Mouse (Mus musculus): ENCODE data around the gene Klhdc2. TPM values are rescaled to one million over a fixed set of nuclear protein-coding genes. Genes with fewer than 3 reads are reported as not detected.

The Klhdc2 gene
- 68.6 and 76.9 TPM in 2 replicates for polyA plus RNA-seq (2015; fragmentation: Nextera tagmentation; extraction: Ambion mirVana)

- WGBS (ENCODE audit: insufficient replicate concordance), result under 1% methylated on average over 93 of the region's 98 CpGs
- no peaks in the 10 kb centered on the region for H3K27me3 ChIP-seq (ENCODE audit: control insufficient read depth, insufficient read depth, low read depth, low read length)
- no peaks in the 10 kb centered on the region for H3K9me3 ChIP-seq (replicated peaks; ENCODE audit: control insufficient read depth, low read length)
- H3K4me1 ChIP-seq (ENCODE audit: control insufficient read depth, low read depth, low read length), result peaks cover 50% of the 10 kb centered on the region
- H3K27ac ChIP-seq (ENCODE audit: low read length), result peak within 1 kb of the TSS; percentile 97
- peak; percentile 68 for ATAC-seq (ENCODE audit: low read depth)
- peak within 1 kb of the TSS; percentile 99 for H3K9ac ChIP-seq (ENCODE audit: low read depth, low read length)
- H3K4me3 ChIP-seq (ENCODE audit: low read depth, low read length), result peak within 1 kb of the TSS; percentile 98
- H3K4me2 ChIP-seq (ENCODE audit: low read depth, low read length), result peak within 1 kb of the TSS; percentile 84
- H3K36me3 ChIP-seq (ENCODE audit: control insufficient read depth, insufficient read depth), result peaks cover 8% of the 10 kb centered on the region
Observed at GRCm38 (mm10) chr12:69296511-69297410, at the start of gene Klhdc2. Gene Klhdc2 (plus strand): TSS chr12:69296681.

DNA sequence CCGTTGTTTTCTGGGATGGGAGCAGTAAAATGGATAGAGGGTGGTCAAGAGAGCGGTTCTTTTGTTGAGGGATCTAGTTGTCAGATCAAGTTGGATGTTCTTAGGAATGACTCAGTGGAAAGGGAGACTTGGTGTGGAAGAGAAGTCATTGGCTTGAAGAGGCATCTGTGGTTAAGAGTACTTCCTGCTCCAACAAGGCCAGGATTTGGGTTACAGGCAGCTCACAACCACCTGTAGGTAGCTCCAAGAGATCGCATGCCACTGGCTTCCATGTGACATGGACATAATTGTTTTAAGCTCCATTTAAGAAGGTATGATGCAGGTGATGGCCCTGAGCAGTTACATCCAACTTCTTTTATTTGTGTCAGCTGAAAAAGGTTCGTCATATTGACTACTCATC is 46.7 kb upstream of the Klhdc2 start:
- peaks cover 3% of the 10 kb centered on the region; the same call in 1 of the 2 replicates for H3K4me1 ChIP-seq (ENCODE audit: control insufficient read depth, low read depth, low read length)
- ATAC-seq (ENCODE audit: low read depth), result no peak
- H3K36me3 ChIP-seq (ENCODE audit: control insufficient read depth, insufficient read depth), result no peaks in the 10 kb centered on the region
- H3K4me3 ChIP-seq (ENCODE audit: low read depth, low read length), result no peak overlapping the region
- no peak overlapping the region for H3K4me2 ChIP-seq (ENCODE audit: low read depth, low read length)
- no peaks in the 10 kb centered on the region for H3K9me3 ChIP-seq (replicated peaks; ENCODE audit: control insufficient read depth, low read length)
- H3K9ac ChIP-seq (ENCODE audit: low read depth, low read length), result no peak overlapping the region
- no peaks in the 10 kb centered on the region for H3K27me3 ChIP-seq (ENCODE audit: control insufficient read depth, insufficient read depth, low read depth, low read length)
- 72% methylated on average over 4 of the region's 4 CpGs for WGBS (ENCODE audit: insufficient replicate concordance)
- no peak overlapping the region for H3K27ac ChIP-seq (ENCODE audit: low read length)

GRCm38 (mm10) chr12:69250756-69251155 is 45.7 kb upstream of the Klhdc2 start:
- H3K27me3 ChIP-seq (ENCODE audit: control insufficient read depth, insufficient read depth, low read depth, low read length), result no peaks in the 10 kb centered on the region
- no peak overlapping the region for H3K27ac ChIP-seq (ENCODE audit: low read length)
- no peaks in the 10 kb centered on the region for H3K9me3 ChIP-seq (replicated peaks; ENCODE audit: control insufficient read depth, low read length)
- H3K4me2 ChIP-seq (ENCODE audit: low read depth, low read length), result no peak overlapping the region
- no peak for ATAC-seq (ENCODE audit: low read depth)
- WGBS (ENCODE audit: insufficient replicate concordance), result 31% methylated on average over 8 of the region's 8 CpGs
- no peak overlapping the region for H3K9ac ChIP-seq (ENCODE audit: low read depth, low read length)
- H3K36me3 ChIP-seq (ENCODE audit: control insufficient read depth, insufficient read depth), result no peaks in the 10 kb centered on the region
- H3K4me3 ChIP-seq (ENCODE audit: low read depth, low read length), result no peak overlapping the region
- H3K4me1 ChIP-seq (ENCODE audit: control insufficient read depth, low read depth, low read length), result peaks cover 3% of the 10 kb centered on the region; the same call in 1 of the 2 replicates

- Histone ChIP-seq H3K27ac (ENCODE audit: low read length) (no peak overlapping the region), H3K4me1 (ENCODE audit: control insufficient read depth, low read depth, low read length) (peaks cover 3% of the 10 kb centered on the region; the same call in 1 of the 2 replicates), H3K36me3 (ENCODE audit: control insufficient read depth, insufficient read depth) (no peaks in the 10 kb centered on the region), H3K4me2 (ENCODE audit: low read depth, low read length) (no peak overlapping the region), H3K4me3 (ENCODE audit: low read depth, low read length) (no peak overlapping the region), H3K9ac (ENCODE audit: low read depth, low read length) (no peak overlapping the region), H3K27me3 (ENCODE audit: control insufficient read depth, insufficient read depth, low read depth, low read length) (no peaks in the 10 kb centered on the region), H3K9me3 (replicated peaks; ENCODE audit: control insufficient read depth, low read length) (no peaks in the 10 kb centered on the region)
- no peak for ATAC-seq (ENCODE audit: low read depth)
- 77% methylated on average over 1 of the region's 1 CpGs for WGBS (ENCODE audit: insufficient replicate concordance)
Observed at GRCm38 (mm10) chr12:69253806-69254205, 42.7 kb upstream of the Klhdc2 start.

GRCm38 (mm10) chr12:69257836-69258235 is 38.6 kb upstream of the Klhdc2 start:
- Histone ChIP-seq H3K36me3 (ENCODE audit: control insufficient read depth, insufficient read depth) (no peaks in the 10 kb centered on the region), H3K4me2 (ENCODE audit: low read depth, low read length) (peak overlapping the region; percentile 30; the same call in 1 of the 2 replicates), H3K27ac (ENCODE audit: low read length) (no peak overlapping the region), H3K4me1 (ENCODE audit: control insufficient read depth, low read depth, low read length) (no peaks in the 10 kb centered on the region), H3K9ac (ENCODE audit: low read depth, low read length) (no peak overlapping the region), H3K9me3 (replicated peaks; ENCODE audit: control insufficient read depth, low read length) (no peaks in the 10 kb centered on the region), H3K27me3 (ENCODE audit: control insufficient read depth, insufficient read depth, low read depth, low read length) (no peaks in the 10 kb centered on the region), H3K4me3 (ENCODE audit: low read depth, low read length) (no peak overlapping the region)
- ATAC-seq (ENCODE audit: low read depth), result no peak
- WGBS (ENCODE audit: insufficient replicate concordance), result 17% methylated on average over 11 of the region's 11 CpGs

GRCm38 (mm10) chr12:69262251-69262650 is 34.2 kb upstream of the Klhdc2 start:
- Histone ChIP-seq H3K4me2 (ENCODE audit: low read depth, low read length) (no peak overlapping the region), H3K27me3 (ENCODE audit: control insufficient read depth, insufficient read depth, low read depth, low read length) (no peaks in the 10 kb centered on the region), H3K27ac (ENCODE audit: low read length) (no peak overlapping the region), H3K36me3 (ENCODE audit: control insufficient read depth, insufficient read depth) (no peaks in the 10 kb centered on the region), H3K4me3 (ENCODE audit: low read depth, low read length) (no peak overlapping the region), H3K9ac (ENCODE audit: low read depth, low read length) (no peak overlapping the region), H3K4me1 (ENCODE audit: control insufficient read depth, low read depth, low read length) (no peaks in the 10 kb centered on the region), H3K9me3 (replicated peaks; ENCODE audit: control insufficient read depth, low read length) (no peaks in the 10 kb centered on the region)
- no peak for ATAC-seq (ENCODE audit: low read depth)
- 80% methylated on average over 5 of the region's 5 CpGs for WGBS (ENCODE audit: insufficient replicate concordance)

DNA sequence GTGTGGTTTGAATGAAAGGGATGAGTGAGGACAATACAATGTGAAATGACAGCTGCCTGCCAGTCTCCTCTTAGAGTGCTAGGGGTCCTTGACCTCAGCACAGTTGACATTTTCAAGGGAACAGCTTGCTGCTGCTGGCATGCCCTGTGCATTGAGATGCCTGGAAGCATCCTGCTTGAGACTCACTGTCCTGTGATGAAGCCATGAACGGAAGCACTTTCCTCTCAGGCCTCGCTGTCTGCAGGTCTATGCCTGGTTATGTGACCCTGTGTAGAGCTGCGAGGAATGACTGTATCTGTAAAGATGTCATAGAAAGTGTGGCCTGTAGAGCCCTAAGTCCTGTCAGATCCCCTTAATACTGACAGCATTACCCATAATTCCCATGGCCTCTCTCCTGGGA is 31.4 kb upstream of the Klhdc2 start:
- ATAC-seq (ENCODE audit: low read depth), result no peak
- no peaks in the 10 kb centered on the region for H3K4me1 ChIP-seq (ENCODE audit: control insufficient read depth, low read depth, low read length)
- 68% methylated on average over 3 of the region's 3 CpGs for WGBS (ENCODE audit: insufficient replicate concordance)

GRCm38 (mm10) chr12:69267956-69268632 is 28.4 kb upstream of the Klhdc2 start:
- Histone ChIP-seq H3K36me3 (ENCODE audit: control insufficient read depth, insufficient read depth) (no peaks in the 10 kb centered on the region), H3K27me3 (ENCODE audit: control insufficient read depth, insufficient read depth, low read depth, low read length) (no peaks in the 10 kb centered on the region), H3K27ac (ENCODE audit: low read length) (no peak overlapping the region), H3K4me1 (ENCODE audit: control insufficient read depth, low read depth, low read length) (no peaks in the 10 kb centered on the region), H3K4me2 (ENCODE audit: low read depth, low read length) (no peak overlapping the region), H3K9me3 (replicated peaks; ENCODE audit: control insufficient read depth, low read length) (no peaks in the 10 kb centered on the region), H3K9ac (ENCODE audit: low read depth, low read length) (no peak overlapping the region), H3K4me3 (ENCODE audit: low read depth, low read length) (no peak overlapping the region)
- WGBS (ENCODE audit: insufficient replicate concordance), result 79% methylated on average over 11 of the region's 11 CpGs
- ATAC-seq (ENCODE audit: low read depth), result no peak

More for the DNA sequence above, 31.4 kb upstream of the Klhdc2 start:
- Histone ChIP-seq H3K27me3 (ENCODE audit: control insufficient read depth, insufficient read depth, low read depth, low read length) (no peaks in the 10 kb centered on the region), H3K9me3 (replicated peaks; ENCODE audit: control insufficient read depth, low read length) (no peaks in the 10 kb centered on the region), H3K27ac (ENCODE audit: low read length) (no peak overlapping the region), H3K9ac (ENCODE audit: low read depth, low read length) (no peak overlapping the region), H3K36me3 (ENCODE audit: control insufficient read depth, insufficient read depth) (no peaks in the 10 kb centered on the region), H3K4me3 (ENCODE audit: low read depth, low read length) (no peak overlapping the region), H3K4me2 (ENCODE audit: low read depth, low read length) (no peak overlapping the region)

DNA sequence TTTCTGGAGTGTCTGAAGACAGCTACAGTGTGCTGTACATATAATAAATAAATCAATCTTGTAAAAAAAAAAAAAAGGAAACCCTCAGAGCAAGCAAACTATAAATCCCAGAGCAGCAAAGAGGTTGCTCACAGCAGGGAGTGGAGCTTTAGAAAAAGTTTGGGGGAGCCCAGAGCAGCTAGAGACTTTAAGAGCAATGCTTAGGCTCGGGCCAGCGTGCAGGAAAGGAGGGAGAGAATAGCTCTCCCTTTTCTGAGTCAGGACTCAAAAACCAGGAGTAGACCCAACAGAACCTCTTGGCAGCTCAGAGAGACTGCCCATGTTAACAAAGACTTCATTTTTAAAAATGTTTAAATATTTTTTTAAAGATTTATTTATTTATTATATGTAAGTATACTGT is 27.5 kb upstream of the Klhdc2 start:
- Histone ChIP-seq H3K36me3 (ENCODE audit: control insufficient read depth, insufficient read depth) (no peaks in the 10 kb centered on the region), H3K4me1 (ENCODE audit: control insufficient read depth, low read depth, low read length) (no peaks in the 10 kb centered on the region), H3K27me3 (ENCODE audit: control insufficient read depth, insufficient read depth, low read depth, low read length) (no peaks in the 10 kb centered on the region), H3K9me3 (replicated peaks; ENCODE audit: control insufficient read depth, low read length) (no peaks in the 10 kb centered on the region), H3K4me3 (ENCODE audit: low read depth, low read length) (no peak overlapping the region), H3K9ac (ENCODE audit: low read depth, low read length) (no peak overlapping the region), H3K27ac (ENCODE audit: low read length) (no peak overlapping the region), H3K4me2 (ENCODE audit: low read depth, low read length) (no peak overlapping the region)
- WGBS (ENCODE audit: insufficient replicate concordance), result 73% methylated on average over 2 of the region's 2 CpGs
- ATAC-seq (ENCODE audit: low read depth), result no peak

All from liver, embryonic 16.5 days (tissue).